Mouse (Mus musculus) midbrain, postnatal 0 days (tissue): ENCODE results near the gene Nol4l. TPM values are rescaled to one million over a fixed set of nuclear protein-coding genes. Genes with fewer than 3 reads are reported as not detected.
"Not testable (repeated sequence)": the region's sequence is repeated elsewhere in the genome, so short reads cannot be mapped to it uniquely, and the experiment has no call there.

Source experiments
- ATAC-seq: fragments of 200-750 bp; cut with Nextera tagmentation; 2 replicates; pipeline ENCODE4 v1.8.0; 2017; ENCODE audit warnings: moderate number of reproducible peaks, mild to moderate bottlenecking, moderate TSS enrichment, moderate library complexity; ENCODE audit not compliant: low FRiP score
- DNase-seq: peaks from one replicate; pipeline ENCODE4 v3.0.0-alpha.2; 2015; ENCODE audit warnings: low spot score
- H3K27ac ChIP-seq: fragments of 300-500 bp; sonication (generic); 2 replicates; pipeline ENCODE4 v1.5.1; 2014; ENCODE audit warnings: low read depth, mild to moderate bottlenecking, low read length, mixed read lengths
- H3K27me3 ChIP-seq: fragments of 300-500 bp; sonication (generic); 2 replicates; pipeline ENCODE4 v1.6.1; 2014; ENCODE audit warnings: low read length, control low read depth, mixed read lengths; ENCODE audit not compliant: insufficient read depth
- H3K36me3 ChIP-seq: fragments of 300-500 bp; sonication (generic); 2 replicates; pipeline ENCODE4 v1.6.1; 2014; ENCODE audit warnings: low read length, control low read depth, mixed read lengths; ENCODE audit not compliant: insufficient read depth
- H3K4me1 ChIP-seq: fragments of 300-500 bp; sonication (generic); 2 replicates; pipeline ENCODE4 v1.6.1; 2014; ENCODE audit warnings: mild to moderate bottlenecking, control low read depth, antibody characterized with exemption, low read length, mixed read lengths; ENCODE audit not compliant: insufficient read depth
- H3K4me2 ChIP-seq: fragments of 300-500 bp; sonication (generic); 2 replicates; pipeline ENCODE4 v1.6.1; 2014; ENCODE audit warnings: low read depth, mild to moderate bottlenecking, low read length, mixed read lengths; ENCODE audit not compliant: poor library complexity, severe bottlenecking
- H3K4me3 ChIP-seq: fragments of 300-500 bp; sonication (generic); 2 replicates; pipeline ENCODE4 v1.5.1; 2014; ENCODE audit warnings: low read depth, mild to moderate bottlenecking, low read length, moderate library complexity
- H3K9ac ChIP-seq: fragments of 300-500 bp; sonication (generic); replicated peaks from 2 replicates; pipeline ENCODE4 v1.6.1; 2014; ENCODE audit warnings: mild to moderate bottlenecking, low read length, moderate library complexity, mixed read lengths; ENCODE audit not compliant: poor library complexity, severe bottlenecking
- H3K9me3 ChIP-seq: fragments of 300-500 bp; sonication (generic); 2 replicates; pipeline ENCODE4 v1.6.1; 2016; ENCODE audit warnings: low read length, control low read depth
- CTCF ChIP-seq: IDR thresholded peaks from 2 replicates; pipeline ENCODE4 v1.5.1; 2016; ENCODE audit warnings: antibody characterized with exemption, mild to moderate bottlenecking
- WGBS: fragments of 180-500 bp; shearing (Covaris S2); extraction: QIAGEN DNeasy Blood & Tissue Kit; methylation state at CpG from one replicate; pipeline ENCODE4 v1.1.7; 2014; 5-methylcytosine and 5-hydroxymethylcytosine counted together
- polyA plus RNA-seq: library from polyadenylated mRNA; unstranded; fragments of >200 nt; fragmentation: Nextera tagmentation; extraction: Ambion mirVana; gene quantifications from 2 replicates; pipeline ENCODE4 v1.2.1, GENCODE M21; 2015
- total RNA-seq: library from RNA; depleted of rRNA; stranded (reverse); fragments of >200 nt; gene quantifications from 2 replicates; pipeline ENCODE4 v1.2.3, GENCODE M21; 2014

Gene Nol4l
- total and polyA plus RNA-seq, 2 experiments from 2014 or later = 26.4 to 97.7 TPM

DNA sequence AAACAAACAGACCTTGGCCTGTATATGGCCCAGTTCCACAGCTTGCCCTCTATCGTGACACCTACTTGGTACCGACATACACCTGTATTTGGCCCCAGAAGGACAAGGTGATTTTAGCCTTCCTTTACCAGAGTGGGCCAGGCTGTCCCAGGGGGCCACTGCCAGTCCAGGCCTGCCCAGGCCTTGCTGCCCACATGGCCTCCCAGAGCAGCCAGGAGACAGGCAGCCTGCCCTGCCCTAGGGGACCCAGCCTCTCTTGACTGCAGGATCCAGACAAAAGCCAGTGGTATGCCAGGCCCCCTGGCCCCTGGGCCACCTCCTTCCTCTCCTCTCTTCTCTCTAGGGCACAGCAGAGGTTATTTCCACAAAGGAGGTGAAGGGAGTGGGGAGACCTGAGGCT is 21.8 kb downstream of the Nol4l start:
- ATAC-seq (no peak), DNase-seq (no peak)
- Histone ChIP-seq H3K4me1 (peaks cover 4% of the 10 kb centered on the region; the same call in 1 of the 2 replicates), H3K4me3 (no peak overlapping the region), H3K9ac (no peak overlapping the region), H3K4me2 (no peak overlapping the region), H3K27ac (no peak overlapping the region), H3K27me3 (no peaks in the 10 kb centered on the region), H3K9me3 (no peaks in the 10 kb centered on the region), H3K36me3 (no peaks in the 10 kb centered on the region)
- WGBS = 95% methylated on average over 2 of the region's 2 CpGs
- TF ChIP-seq CTCF = no peak

GRCm38 (mm10) chr2:153506385-153506784 is 23.4 kb downstream of the Nol4l start:
- H3K4me2 ChIP-seq = no peak overlapping the region
- no peak overlapping the region for H3K27ac ChIP-seq
- no peaks in the 10 kb centered on the region for H3K27me3 ChIP-seq
- no peak overlapping the region for H3K4me3 ChIP-seq
- no peaks in the 10 kb centered on the region for H3K9me3 ChIP-seq
- no peak for TF ChIP-seq CTCF
- 86% methylated on average over 5 of the region's 5 CpGs for WGBS
- no peaks in the 10 kb centered on the region for H3K36me3 ChIP-seq
- no peak for ATAC-seq
- peaks cover 4% of the 10 kb centered on the region; the same call in 1 of the 2 replicates for H3K4me1 ChIP-seq
- no peak for DNase-seq
- no peak overlapping the region for H3K9ac ChIP-seq

DNA sequence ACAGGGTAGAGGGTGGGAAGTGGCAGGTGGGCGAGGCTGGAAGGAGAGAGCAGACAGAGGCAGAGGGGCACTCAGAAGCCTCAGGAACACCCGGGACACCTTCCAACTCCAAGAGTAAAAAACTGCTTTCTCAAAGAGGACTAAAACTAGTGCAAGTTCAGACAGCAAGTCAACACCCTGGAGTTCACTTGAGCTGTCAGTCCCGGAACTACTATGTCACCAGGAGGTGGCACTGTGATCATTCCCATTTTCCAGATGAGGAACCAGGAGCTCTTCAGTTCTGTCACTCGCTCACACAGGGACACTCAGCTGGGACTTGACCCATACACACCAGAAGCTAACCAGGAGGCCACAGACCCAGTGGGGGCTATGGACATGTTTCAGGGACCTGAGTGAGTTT is 30.6 kb downstream of the Nol4l start:
- DNase-seq (no peak), ATAC-seq (no peak)
- H3K36me3 ChIP-seq = no peaks in the 10 kb centered on the region
- H3K9me3 ChIP-seq = no peaks in the 10 kb centered on the region
- H3K4me3 ChIP-seq = no peak overlapping the region
- no peaks in the 10 kb centered on the region for H3K27me3 ChIP-seq
- WGBS = 65% methylated on average over 4 of the region's 4 CpGs
- no peak overlapping the region for H3K4me2 ChIP-seq
- peak; percentile 56 for TF ChIP-seq CTCF
- no peak overlapping the region for H3K9ac ChIP-seq
- H3K4me1 ChIP-seq = peaks cover 18% of the 10 kb centered on the region
- H3K27ac ChIP-seq = no peak overlapping the region; the same call in 1 of the 2 replicates

GRCm38 (mm10) chr2:153496898-153497297 is 32.9 kb downstream of the Nol4l start:
- ATAC-seq (no peak), DNase-seq (peak; percentile 87)
- H3K27ac ChIP-seq = peak overlapping the region; percentile 51; the same call in 1 of the 2 replicates
- no peaks in the 10 kb centered on the region for H3K36me3 ChIP-seq
- peaks cover 26% of the 10 kb centered on the region for H3K4me1 ChIP-seq
- H3K27me3 ChIP-seq = no peaks in the 10 kb centered on the region
- TF ChIP-seq CTCF = peak; percentile 26; the same call in 1 of the 2 replicates
- no peak overlapping the region for H3K9ac ChIP-seq
- 28% methylated on average over 13 of the region's 13 CpGs for WGBS
- no peak overlapping the region for H3K4me3 ChIP-seq
- no peaks in the 10 kb centered on the region for H3K9me3 ChIP-seq
- no peak overlapping the region for H3K4me2 ChIP-seq

- H3K9ac ChIP-seq = no peak overlapping the region
- no peaks in the 10 kb centered on the region for H3K9me3 ChIP-seq
- H3K4me3 ChIP-seq = no peak overlapping the region
- no peak overlapping the region for H3K27ac ChIP-seq
- H3K36me3 ChIP-seq = no peaks in the 10 kb centered on the region
- no peak overlapping the region for H3K4me2 ChIP-seq
- no peaks in the 10 kb centered on the region for H3K27me3 ChIP-seq
- TF ChIP-seq CTCF = no peak
- 73% methylated on average over 6 of the region's 6 CpGs for WGBS
- ATAC-seq = no peak
- no peak for DNase-seq
- peaks cover 32% of the 10 kb centered on the region for H3K4me1 ChIP-seq
Observed at GRCm38 (mm10) chr2:153496301-153496700, 33.5 kb downstream of the Nol4l start.

DNA sequence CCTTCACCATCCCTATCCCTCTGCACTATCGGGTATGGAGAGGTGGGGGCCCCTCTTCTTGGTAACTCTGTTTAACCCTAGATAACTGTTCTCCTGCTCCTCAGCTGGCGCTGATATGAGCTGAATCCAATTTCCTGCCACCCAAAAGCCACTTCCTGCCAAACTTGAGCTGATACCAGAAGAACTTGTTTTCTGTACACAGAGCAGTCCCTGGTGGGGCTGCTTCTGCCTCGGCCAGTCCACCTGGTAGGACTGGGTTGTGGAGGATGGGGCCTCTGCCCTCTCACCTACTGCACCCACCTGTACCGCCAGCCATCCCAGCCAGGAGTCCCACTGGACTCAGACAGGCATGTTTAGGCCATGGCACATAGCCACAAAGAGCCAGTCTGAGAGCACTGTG is 34.0 kb downstream of the Nol4l start:
- H3K27ac ChIP-seq = no peak overlapping the region
- no peaks in the 10 kb centered on the region for H3K27me3 ChIP-seq
- H3K4me2 ChIP-seq = no peak overlapping the region
- no peak overlapping the region for H3K4me3 ChIP-seq
- no peaks in the 10 kb centered on the region for H3K36me3 ChIP-seq
- no peak for TF ChIP-seq CTCF
- H3K4me1 ChIP-seq = peaks cover 37% of the 10 kb centered on the region
- WGBS = 88% methylated on average over 4 of the region's 4 CpGs
- no peak overlapping the region for H3K9ac ChIP-seq
- DNase-seq (no peak), ATAC-seq (no peak)
- H3K9me3 ChIP-seq = no peaks in the 10 kb centered on the region

- H3K9ac ChIP-seq, H3K9me3 ChIP-seq, H3K4me2 ChIP-seq, H3K36me3 ChIP-seq, ATAC-seq, H3K4me3 ChIP-seq, DNase-seq, H3K27me3 ChIP-seq, H3K27ac ChIP-seq: not testable (repeated sequence)
- 94% methylated on average over 4 of the region's 4 CpGs for WGBS
- peaks cover 37% of the 10 kb centered on the region for H3K4me1 ChIP-seq
Observed at GRCm38 (mm10) chr2:153495391-153495790, 34.4 kb downstream of the Nol4l start.
